Mouse (Mus musculus): Measurements from ENCODE around the gene Ifnl2.

- TF ChIP-seq TAL1 (conservative IDR thresholded peaks at IDR 0.05; ENCODE audit: low read depth, low read length) (no peak), CTCF (IDR thresholded peaks at IDR 0.05; ENCODE audit: low read depth, low read length) (no peak), GATA1 (IDR thresholded peaks at IDR 0.05; ENCODE audit: borderline replicate concordance, low read length) (no peak), POLR2AphosphoS5 (IDR thresholded peaks at IDR 0.05; ENCODE audit: insufficient replicate concordance, low read depth, low read length) (no peak), GATA2 (IDR thresholded peaks at IDR 0.05; ENCODE audit: borderline replicate concordance, low read depth, low read length) (no peak)
Measured at GRCm38 (mm10) chr7:28467213-28467751, 43.0 kb downstream of the Ifnl2 start.

Measured in G1E (cell line).